Mouse (Mus musculus) granulocyte monocyte progenitor cell, adult 5-6 weeks (primary cell): ENCODE measurements around the gene Klhl40. TPM values are rescaled to one million over a fixed set of nuclear protein-coding genes. Genes with fewer than 3 reads are reported as not detected.
A peak's percentile ranks its signal among the peaks of the same experiment; 100 is the strongest.

Source experiments
- ATAC-seq: replicated peaks from 2 replicates; pipeline ENCODE4 v1.8.0; 2016; ENCODE audit warnings: mild to moderate bottlenecking, moderate TSS enrichment, inconsistent platforms; ENCODE audit not compliant: poor library complexity, severe bottlenecking
- total RNA-seq, 2 experiments: library from RNA; stranded (forward) in 1 of 2; stranded (reverse) in 1 of 2; fragments of 200-712, 200-1000 nt in 1 of 2; fragments of >200 nt in 1 of 2; fragmentation: Nextera tagmentation in 1 of 2; gene quantifications; 2 replicates each; pipeline ENCODE4 v1.2.3; 2014 to 2017

Klhl40 gene
- total RNA-seq, 2 experiments from 2014 or later: 0.41 TPM; not detected in 1

DNA sequence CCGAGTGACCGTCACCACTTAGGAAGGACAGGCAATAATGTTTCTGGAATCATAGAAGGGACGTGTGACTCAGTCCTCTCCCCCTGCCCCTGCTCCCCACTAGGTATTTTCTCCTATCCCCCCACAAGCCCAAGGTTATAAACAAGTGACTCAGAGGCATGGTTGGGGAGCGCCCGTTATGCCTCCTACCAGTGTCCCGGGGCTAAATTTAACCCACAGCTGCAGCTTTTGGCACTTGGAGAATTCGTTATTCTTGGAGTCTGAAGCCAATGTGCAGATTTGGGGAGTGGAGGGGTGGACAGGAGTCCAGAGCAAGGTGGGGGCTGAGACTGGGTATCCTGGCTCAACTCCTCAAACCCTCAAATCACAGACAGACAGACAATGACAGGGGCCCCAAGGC is 896 bp upstream of the Klhl40 start:
- ATAC-seq: no peak

DNA sequence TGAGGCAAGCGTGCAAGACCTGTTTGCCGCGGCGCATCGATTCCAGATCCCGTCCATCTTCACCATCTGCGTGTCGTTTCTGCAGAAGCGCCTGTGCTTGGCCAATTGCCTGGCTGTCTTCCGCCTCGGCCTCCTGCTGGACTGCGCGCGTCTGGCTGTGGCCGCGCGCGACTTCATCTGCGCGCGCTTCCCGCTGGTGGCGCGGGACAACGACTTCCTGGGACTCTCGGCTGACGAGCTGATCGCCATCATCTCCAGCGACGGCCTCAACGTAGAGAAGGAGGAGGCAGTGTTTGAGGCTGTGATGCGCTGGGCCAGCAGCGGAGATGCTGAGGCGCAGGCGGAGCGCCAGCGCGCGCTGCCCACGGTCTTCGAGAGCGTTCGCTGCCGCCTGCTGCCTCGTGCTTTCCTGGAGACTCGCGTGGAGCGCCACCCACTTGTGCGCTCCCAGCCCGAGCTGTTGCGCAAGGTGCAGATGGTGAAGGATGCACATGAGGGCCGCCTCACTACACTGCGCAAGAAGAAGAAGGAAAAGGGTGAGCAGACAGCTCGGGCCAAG is 738 bp downstream of the Klhl40 start:
- ATAC-seq: peak; percentile 65

DNA sequence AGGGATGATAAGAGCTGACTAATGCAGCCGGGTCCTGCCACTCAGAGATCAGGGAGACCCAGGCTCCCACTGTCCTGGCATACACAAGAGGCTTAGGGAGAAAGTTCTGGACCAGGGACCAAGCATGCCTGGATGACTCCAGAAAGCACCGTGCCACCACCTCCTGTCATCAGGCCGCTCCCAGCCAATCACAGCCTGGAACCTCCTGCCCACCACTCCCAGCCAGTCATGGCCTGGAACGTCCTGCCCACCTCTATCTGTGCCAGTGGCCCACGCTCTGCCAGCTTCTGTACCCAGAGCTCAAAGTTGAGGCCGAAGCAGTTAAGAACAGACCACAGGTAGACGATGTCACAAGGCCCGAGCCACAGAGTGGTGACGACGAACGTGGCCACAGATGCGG is 7.4 kb downstream of the Klhl40 start:
- no peak for ATAC-seq

DNA sequence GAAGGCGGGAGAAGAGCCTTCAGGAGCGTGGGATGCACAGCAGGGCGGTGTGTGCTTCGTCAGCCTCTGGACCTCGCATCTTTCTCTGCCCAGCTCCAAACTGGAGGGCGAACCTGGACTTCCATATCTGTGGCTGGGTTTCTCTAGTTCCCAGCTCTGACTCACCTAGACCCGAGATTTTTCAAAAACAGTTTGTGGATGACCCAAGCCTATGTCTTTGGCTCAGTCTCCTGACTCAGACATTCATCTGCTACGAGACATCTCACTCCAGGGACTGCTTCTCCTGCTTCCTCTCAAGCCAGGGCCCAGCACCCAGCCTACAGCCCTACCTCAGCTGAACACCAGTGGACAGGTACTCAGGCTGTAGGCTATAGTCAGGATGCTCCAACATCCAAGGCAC is 7.9 kb downstream of the Klhl40 start:
- ATAC-seq: no peak

DNA sequence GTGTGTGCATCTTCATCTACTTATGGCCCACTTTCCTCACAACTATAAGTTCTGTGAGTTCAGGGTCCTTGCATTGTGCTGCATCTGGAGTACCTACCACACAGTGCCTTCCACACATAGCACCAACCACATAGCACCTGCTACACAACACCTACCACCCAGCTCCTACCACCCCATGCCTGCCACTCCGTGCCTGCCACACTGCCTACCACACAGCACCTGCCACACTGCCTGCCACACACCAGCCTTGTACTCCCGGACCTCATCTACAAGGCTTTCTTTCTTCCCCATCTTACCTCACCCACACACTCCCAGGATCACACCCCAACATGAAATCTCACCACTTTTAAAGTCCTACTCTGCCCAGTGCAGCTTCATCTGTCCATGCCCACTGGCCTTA is 9.0 kb downstream of the Klhl40 start:
- no peak for ATAC-seq

DNA sequence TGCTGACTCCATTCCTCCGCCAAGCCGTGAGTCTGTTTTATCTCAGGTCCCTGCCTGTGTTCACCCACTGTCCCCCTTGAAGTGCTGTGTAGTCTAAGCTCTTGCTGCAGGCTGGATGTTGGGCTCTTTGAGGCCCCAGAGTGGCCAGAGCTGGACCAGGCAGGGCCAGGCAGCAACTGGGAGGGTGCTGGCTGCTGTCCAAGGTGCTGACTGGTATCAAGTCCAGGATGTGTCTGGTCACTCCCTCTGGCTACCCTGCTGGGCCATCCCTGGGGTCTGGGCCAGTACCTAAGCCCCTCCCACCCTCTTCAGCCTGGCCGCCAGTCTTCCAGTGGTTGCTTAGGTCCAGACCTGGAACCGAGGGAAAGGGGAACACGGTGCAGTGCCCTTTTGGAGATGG is 13.8 kb downstream of the Klhl40 start:
- peak; percentile 71 for ATAC-seq

DNA sequence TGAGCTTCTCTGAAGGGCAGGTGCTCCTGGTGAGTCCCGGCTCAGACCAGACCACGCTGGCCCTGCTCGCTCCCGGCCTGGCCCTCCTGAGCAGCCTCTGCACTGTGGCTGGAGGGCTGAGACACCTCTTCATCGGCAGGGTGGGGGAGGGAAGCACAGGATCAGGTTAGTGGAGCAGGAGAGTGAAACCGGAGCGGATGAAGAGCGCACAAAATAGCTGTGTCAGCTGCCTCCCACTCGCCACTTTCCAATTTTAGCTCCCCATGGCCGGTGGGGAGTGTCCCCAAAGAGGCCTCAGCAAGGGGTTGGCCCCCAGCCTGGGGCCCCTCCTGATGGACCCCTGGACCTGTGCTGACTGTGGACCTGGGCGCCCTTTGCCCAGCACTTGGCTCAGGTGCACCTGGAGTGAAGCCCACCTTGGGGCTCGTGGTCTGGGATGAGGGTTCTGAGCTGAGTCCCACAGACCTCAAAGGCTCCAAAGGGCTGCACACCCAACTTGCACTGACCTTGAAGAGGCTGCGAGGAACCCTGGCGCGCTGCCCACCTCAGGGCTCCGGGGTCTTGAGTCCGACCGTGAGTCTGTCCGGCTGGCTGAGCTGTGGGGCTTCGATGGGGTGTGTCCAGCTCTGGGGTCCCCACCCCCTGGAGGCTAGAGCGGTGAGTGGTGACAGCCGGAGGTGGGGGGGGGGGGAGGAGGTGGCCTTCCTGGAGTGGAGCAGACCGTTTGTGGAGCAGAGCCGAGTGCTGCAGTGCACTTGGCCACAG is 14.5 kb downstream of the Klhl40 start, which contains the start of gene Hhatl:
TSS of gene Hhatl (minus strand) at position 751 of the 765 bp plus-strand sequence.
- no peak for ATAC-seq

DNA sequence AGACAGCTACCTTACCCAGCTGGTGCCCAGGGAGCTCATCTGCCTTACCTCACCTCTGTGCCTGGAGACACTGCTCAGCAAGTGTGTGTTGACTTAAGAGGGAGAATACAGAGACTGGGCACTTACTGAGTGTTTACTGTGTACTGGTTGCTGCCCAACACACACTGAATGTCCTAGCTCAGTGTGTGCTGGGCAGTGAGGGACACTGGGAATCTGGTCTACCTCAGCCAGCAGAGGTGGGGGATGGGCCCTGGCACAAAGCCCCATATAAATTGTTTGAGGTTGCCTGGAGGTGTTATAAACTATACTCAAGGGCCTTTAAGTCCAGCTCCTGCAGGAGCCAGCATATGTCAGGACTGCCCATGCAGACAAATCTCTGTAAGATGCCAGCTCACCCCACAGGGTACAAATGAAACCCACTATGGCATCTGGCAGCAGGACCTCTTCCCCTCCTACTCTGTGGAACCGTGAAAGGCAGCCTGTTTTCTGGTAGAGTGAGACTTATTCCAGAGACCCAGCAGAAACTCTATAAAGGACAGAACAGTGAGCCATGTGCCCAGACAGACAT is 17.6 kb downstream of the Klhl40 start:
- no peak for ATAC-seq

DNA sequence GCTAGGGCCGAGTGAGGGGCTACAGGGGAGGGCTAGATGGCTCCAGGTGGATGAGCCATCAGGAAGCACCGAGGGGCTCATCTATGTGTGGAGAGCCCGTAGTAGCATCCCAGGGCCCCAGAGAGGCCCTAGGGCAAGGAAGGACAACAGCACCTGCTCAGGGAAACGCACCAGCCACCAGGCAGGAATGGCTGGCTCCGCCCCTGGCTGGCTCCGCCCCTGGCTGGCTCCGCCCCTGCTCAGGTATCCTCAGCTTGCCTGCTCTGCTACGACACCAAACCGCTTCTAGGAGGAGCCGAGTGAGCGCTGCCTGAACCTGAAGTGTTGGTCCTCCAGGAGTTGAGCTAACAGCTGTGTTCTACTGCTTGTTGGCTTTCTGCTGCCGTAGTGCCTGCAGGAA is 20.3 kb downstream of the Klhl40 start:
- no peak for ATAC-seq

DNA sequence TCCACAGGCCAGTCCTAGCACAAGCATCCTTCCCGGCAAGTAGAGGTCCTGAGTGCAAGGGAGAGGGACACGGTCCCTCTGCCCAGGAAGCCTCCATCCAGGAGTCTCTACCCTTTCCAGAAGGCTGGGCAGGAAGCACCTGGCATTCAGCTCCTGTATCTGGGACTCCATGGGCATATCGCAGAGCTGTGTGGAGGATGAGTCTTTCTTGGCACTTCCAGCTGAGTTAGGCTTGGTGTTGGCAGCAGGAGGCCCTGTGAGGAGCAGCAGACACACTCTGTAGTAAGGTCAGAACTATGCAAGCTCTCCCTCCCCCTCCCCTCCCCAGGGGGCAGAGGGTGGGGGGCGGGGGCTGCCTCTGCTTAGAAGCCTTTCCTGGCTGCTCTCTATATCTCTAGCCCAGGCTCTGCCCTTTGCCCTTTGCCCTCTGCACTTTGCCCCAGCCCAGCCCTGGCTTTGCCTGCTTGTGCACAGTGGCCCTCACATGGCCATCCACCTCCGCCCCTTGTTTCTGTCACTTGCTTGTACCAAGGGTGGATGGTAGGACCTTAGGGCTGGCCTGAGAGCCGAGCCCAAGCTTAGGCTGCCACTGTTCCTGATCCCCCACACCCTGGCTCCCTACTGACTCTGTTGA is 21.6 kb downstream of the Klhl40 start:
- ATAC-seq: no peak

DNA sequence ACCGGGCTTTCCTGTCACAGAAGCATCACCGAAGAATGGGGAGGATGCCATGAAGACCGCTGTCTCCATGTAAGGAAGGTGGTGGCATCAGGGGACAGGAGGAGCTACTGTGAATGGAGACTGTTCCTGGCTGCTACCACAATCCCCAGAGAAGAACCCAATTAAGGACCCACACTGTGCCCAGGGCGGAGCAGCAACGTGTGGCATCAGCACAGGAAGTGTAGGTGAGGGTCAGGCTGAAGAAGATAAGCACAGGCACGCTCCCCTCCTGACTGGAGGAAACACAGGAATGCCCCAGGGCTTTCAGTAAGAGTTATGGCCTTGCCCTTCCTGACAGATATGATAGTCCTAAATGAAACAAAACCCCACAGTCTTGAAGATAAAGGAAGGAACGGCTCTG is 25.3 kb downstream of the Klhl40 start:
- ATAC-seq: no peak

DNA sequence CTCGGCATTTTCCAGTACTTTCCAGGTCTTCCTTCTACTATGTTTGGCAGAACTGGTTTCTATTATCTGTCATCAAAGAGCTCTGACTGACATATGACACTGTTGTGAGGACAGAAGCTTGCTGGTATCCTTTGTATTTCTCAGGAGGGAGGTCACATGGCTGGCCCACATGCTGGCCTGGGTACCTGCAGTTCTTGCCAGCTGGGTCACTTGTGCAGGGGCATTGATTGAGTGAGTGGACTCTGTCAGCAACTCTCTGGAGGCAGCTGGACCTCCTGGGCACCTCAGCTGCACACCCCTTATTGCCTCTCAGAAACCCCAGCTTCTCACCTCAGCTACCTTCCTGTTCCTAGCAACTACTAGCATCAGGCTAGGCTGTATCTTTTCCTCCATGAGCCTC is 30.1 kb downstream of the Klhl40 start:
- no peak for ATAC-seq

DNA sequence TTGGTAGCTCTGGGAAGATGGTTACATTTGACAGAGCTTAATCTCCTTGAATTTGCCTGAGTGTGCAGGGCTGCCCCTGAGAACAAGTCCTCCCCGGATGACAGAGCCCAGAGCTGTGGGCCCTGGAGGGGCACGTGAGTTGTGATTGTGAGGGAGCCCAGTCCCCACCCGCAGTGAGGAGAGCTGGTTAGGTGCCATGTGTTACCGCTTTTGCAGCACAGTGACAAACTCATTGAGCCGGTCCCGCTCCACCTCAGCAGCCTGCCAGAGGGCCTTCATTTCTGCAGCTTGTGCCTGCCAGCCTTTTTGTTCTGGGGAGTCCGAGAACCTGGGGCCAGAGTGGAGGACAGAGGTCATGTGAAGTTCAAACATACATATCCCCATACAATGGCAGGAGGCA is 30.5 kb downstream of the Klhl40 start:
- no peak for ATAC-seq

DNA sequence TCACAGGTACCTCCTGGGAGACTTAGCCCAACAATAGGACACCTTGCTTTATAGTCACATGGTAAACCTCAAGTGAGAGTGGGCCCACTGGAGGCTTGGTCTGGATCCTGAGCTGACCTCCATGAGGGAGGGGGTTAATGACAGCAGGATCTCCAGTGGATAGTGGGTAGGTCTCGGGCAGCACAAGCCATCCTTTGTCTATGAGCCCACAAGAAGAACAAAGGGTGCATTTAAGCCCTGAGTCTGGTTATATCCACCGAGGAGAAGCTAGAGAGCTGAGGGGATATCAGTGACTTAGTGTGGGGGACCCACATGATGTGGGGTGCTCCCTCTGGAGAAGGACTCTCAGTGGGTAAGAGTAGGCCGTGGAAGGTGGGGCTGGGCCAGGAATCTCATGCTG is 31.1 kb downstream of the Klhl40 start:
- no peak for ATAC-seq

DNA sequence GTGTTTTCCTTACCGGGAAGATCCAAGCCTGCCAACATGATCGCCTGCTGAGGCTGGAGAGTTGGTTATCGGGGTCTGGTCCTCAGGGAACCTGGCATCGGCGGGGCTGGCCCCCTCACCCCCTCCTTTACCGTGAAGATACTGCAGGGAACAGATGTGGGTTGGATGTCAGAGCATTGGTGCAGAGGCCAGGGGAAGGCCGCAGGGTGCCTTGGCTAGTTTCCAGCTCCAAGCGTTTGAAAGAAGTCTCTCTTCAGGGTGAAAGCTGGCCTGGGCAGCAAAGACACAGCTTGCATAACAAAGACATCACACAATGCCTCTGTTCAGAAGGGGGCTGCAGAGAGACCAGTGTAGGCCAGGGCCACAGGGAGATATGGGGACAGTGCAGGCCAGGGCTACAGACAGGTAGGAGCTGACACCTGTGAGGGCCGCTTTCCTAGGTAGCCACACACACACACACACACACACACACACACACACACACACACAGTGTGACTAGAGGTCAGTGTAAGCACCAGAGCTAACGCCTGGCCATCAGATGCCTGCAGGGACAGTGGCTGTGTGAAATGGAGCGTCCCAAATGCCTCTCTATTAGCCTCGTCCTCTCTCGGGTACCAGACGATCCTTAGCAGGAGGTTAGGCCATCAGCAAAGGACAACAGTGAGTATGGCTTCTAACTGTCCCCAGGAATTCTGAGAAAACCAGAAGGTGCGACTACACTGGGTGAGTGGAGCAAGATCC is 32.8 kb downstream of the Klhl40 start:
- no peak for ATAC-seq

DNA sequence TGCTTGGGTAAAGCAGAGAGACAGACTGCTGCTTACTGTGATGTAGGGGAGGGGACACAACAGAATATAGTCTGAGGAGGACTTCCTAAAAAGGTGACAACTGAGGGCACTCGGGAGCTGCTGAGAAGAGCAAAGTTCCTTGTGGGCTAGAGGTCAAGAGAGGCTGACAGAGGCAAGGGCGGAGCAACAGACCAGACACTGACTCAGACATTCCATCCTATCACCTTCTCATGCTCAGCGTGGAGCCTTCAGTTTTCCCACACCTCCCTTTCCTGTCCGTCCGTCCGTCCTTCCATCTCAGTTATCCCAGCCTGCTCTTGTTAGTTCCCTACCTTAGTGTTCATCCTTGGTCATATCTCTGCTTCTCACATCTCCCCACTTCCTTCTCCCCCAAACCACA is 37.8 kb downstream of the Klhl40 start:
- ATAC-seq: no peak

DNA sequence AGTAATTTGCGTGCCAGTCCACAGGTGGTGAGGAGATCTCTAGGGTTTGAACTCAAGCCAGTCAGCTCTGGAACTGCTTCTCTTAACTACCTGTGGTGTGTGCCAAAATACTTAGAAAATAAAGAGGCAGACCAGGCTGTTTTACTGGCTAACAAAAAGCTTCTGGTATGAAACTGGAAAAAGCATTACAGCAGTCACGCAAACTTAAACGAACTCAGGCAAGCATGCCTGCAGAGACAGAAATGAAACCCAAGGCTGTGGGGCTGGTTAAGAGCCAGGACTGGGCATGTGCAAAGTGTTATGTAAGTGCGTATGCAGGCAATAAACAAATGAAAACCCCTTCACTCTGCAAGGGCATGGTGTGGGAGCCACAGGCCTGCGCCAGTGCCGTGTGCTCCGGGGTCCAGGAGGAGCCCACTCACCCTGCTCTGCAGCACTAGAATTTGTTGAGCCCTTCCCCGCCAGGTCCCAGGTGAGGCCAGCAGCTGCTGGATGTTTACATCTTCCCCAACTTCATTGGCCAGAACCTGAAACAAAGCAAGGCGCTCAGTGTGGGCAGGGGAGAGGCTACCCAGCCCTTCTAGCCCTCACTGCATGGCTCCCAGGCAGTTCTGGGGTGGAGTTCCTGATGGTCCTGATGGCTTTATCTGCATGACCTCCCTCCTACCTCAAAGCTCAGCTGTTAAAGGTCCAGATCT is 41.8 kb downstream of the Klhl40 start:
- ATAC-seq: no peak

DNA sequence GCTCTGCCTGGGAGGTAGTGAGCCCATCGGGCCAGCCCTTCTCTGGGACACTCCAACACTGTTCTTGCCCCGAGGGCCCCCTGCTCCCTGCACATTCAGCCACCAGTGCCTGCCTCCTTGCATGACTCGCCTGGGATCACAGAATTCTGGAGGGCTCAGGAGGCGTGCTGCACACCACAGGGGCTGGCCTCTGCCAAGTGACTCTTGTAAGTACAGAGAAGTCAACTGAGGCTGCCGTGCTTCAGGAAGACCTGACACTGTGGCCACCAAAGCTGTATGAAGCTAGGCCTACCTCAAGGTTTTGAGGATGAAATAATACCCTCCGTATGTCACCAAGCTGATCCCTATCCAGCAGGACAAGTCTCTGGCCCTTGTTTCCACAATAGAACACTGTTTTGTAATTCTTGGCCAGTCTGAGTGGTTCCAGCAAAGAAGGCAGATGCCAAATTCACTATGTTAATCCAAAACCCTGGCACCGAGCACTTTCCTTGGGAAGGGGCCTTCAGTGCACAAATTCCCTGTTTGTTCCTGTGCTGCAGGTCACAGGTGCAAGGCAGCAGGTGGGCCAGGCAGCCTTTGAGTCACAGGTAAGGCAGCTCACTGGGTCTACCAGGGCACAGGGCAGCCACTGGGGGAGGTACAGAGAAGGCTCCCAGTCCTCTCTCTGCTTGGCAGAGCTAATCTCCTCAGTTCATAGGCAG is 42.5 kb downstream of the Klhl40 start:
- ATAC-seq: no peak

DNA sequence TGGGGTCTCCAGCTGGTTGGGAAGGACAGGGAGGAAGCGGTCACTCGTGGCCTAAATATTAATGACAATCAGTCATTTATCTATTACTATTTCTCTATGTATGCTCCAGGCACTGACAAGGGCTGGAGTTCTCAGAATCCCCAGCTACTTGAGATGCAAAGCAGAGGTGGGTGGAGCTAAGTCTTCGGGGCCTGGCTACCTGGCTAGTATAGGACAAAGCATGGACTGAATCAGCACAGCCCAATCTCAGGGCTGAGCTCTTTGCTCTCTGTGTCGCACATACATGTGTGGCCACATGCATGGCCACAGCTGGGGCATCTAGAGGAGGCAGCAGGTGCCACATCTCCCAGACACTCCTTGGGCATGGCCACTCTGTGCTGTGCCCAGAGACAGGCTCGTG is 43.4 kb downstream of the Klhl40 start:
- ATAC-seq: no peak

DNA sequence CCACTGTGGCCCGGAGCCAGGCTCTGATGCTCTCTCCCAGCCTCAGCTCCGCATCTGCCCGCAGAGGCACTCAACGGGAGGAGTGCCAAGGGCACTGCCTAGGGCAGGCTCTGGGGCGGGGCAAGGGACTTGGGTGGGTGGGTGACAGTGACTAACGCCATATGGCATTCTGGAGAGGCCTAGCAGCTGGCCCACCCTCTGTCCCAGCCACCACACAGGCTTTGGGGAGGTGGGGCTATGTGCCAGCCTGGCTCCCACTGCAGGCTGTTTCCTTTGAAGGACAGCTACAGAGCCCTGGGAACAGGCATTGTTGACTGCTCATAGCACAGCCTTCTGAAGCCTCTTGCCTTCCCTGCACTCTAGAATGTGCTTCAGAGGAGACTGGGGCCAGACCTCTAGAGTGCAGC is 45.2 kb downstream of the Klhl40 start:
- ATAC-seq: no peak
